Mouse (Mus musculus) neutrophil, adult 5-6 weeks (primary cell): ENCODE results near the gene 1810010H24Rik. TPM values are rescaled to one million over a fixed set of nuclear protein-coding genes. Genes with fewer than 3 reads are reported as not detected.
"Not testable (repeated sequence)": the region's sequence is repeated elsewhere in the genome, so short reads cannot be mapped to it uniquely, and the experiment has no call there.

Source experiments
- ATAC-seq: fragments of 151-379, 151-347 bp; 2 replicates; pipeline ENCODE4 v1.8.0; 2017; ENCODE audit warnings: mild to moderate bottlenecking, moderate TSS enrichment; ENCODE audit not compliant: insufficient number of reproducible peaks, poor library complexity, low FRiP score, severe bottlenecking; ENCODE audit errors: extremely low read depth
- total RNA-seq: library from RNA; stranded (forward); fragments of 200-1000 nt; gene quantifications from 2 replicates; pipeline ENCODE4 v1.2.3, GENCODE M21; 2017

1810010H24Rik gene
- total RNA-seq, 1 experiment from 2014 or later = 1.4 TPM

- ATAC-seq = no peak
Observed at GRCm38 (mm10) chr11:107011669-107012323, 13.7 kb upstream of the 1810010H24Rik start.

- peak; percentile 96 for ATAC-seq
Observed at GRCm38 (mm10) chr11:107012324-107013017, 13.0 kb upstream of the 1810010H24Rik start.

- no peak for ATAC-seq
Observed at GRCm38 (mm10) chr11:107014020-107014585, 11.4 kb upstream of the 1810010H24Rik start.

DNA sequence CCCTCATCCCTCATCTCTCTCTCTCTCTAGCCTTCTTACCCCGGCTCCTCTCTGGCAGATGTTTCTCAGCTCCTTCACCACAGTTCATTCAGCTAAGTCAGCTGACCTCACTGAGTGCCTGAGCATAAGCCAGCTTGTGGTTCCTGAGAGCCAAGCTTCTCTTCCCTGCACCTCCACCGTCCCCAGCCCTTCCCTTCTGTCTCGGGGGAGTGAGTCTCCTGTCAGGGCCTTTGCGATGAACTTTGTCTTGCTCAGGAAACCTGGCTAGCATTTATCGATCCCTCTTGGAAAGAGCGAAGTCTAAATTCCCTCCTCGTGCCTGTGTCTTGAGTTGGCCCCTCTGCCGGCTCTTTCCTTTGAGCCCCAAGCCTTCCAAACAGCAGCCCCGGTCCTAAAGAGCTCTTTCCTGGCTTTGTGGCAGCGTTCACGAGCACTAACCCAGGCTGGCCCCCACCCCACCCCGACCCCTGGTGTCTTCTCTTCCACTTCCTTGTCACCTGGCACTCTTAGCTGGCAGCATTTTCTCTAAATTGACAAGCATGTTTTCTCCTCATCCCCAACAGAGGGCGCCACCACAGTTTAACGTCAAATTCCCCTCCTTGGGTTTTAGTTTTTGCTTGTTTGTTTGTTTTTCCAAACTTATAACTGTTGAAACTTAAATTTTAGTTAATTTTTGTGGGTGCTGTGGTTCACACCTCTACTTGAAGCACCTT is 10.7 kb upstream of the 1810010H24Rik start:
- no peak for ATAC-seq

GRCm38 (mm10) chr11:107015535-107016187 is 9.8 kb upstream of the 1810010H24Rik start:
- not testable (repeated sequence) for ATAC-seq

- no peak for ATAC-seq
Observed at GRCm38 (mm10) chr11:107016893-107017292, 8.6 kb upstream of the 1810010H24Rik start.

DNA sequence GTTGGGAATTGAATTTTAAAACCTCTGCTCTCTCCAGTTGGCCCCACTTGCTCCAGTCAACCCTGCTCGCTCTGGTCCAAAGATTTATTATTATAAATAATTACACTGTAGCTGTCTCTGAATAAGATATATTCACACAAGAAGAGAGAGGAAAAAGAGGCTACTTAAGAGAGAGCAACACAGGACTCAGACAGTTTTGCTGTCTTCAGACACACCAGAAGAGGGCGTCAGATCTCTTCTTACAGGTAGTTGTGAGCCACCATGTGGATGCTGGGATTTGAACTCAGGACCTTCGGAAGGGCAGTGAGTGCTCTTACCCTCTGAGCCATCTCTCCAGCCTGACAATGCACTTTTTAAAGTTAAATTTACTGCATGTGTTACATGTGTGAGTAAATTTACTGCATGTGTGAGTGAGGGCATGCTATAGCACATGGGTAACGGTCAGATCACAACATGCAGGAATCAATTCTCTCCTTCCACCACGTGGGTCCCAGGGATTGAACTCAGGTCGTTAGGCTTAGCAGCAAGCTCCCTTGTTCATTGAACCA is 8.1 kb upstream of the 1810010H24Rik start:
- ATAC-seq = no peak

- peak; percentile 9; the same call in 1 of the 2 replicates for ATAC-seq
Observed at GRCm38 (mm10) chr11:107018606-107019005, 6.9 kb upstream of the 1810010H24Rik start.

- no peak for ATAC-seq
Observed at GRCm38 (mm10) chr11:107019318-107019717, 6.2 kb upstream of the 1810010H24Rik start.

DNA sequence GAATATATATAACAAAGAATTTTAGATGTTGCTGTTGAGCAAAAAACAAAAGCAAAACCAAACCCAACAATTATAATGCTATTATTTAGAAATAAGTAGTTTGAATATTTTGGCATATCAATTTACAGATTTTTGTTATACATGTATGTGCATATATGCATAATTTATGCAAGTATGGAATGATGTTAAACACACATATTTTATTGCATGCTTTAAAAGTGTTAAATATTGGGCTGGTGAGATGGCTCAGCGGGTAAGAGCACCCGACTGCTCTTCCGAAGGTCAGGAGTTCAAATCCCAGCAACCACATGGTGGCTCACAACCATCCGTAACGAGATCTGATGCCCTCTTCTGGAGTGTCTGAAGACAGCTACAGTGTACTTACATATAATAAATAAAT is 5.8 kb upstream of the 1810010H24Rik start:
- not testable (repeated sequence) for ATAC-seq

- ATAC-seq = no peak
Observed at GRCm38 (mm10) chr11:107022050-107022683, 3.3 kb upstream of the 1810010H24Rik start.

GRCm38 (mm10) chr11:107024406-107024805 is 1.1 kb upstream of the 1810010H24Rik start:
- no peak for ATAC-seq

DNA sequence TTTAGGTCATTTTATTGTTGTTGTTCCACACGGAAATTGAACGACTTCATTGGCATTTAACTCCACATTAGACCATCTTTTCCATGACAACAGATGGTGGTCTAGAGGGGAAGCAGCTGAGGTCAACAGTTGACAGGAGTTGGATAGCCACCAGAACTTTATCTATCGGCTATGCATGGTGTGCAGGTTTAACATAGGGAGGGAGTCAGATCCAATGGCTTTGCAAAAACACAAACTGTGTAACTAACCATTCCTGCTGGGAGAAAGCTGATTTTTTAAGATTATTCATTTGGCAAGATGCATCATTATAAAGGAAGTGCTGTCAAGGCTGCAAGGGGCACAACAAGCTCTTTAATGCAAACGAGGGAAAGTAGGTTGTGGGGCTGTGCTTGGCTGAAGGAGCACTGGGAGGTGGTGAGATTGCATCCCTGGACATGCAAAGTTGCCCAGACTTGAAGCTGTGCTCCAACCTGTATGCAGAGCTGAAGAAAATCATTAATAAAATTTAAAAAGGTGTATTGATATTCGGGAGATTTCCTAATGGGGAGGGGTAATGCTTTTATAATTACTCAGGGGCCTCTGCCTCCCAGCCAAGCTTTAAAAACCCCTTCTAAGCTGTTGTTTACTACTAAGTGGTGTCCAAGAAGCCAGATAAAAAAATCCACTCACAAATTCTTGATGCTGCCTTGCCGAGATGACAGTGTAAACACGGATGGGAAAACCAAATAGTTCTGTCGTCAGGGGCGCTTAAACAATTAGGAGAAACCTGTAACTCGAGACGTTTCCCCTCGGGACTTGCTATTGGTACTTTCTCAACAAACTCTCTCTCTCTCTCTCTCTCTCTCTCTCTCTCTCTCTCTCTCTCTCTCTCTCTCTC is 1.3 kb downstream of the 1810010H24Rik start:
- ATAC-seq = no peak

GRCm38 (mm10) chr11:107027431-107028274 is 2.2 kb downstream of the 1810010H24Rik start:
- peak; percentile 47 for ATAC-seq

GRCm38 (mm10) chr11:107028275-107028618 is 2.8 kb downstream of the 1810010H24Rik start:
- ATAC-seq = no peak

DNA sequence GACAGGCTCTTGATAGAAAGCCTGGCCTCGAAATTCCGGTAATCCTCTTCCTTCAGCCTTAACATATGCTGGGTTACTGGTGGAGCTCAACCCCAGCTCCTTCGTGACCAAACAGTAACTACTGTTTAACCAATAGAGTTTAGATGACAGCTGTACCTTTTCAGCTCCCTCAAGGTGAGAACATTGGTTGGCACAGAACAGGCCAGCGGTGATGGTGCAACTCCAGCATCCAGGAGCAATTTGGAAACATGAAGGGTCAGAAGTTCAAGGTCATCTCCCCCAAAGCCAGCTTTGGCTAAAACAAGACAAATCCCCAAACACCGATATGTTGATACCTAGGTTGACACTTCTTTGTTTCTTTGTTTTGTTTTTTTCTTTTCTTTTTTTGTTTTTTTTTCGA is 3.3 kb downstream of the 1810010H24Rik start:
- ATAC-seq = no peak

DNA sequence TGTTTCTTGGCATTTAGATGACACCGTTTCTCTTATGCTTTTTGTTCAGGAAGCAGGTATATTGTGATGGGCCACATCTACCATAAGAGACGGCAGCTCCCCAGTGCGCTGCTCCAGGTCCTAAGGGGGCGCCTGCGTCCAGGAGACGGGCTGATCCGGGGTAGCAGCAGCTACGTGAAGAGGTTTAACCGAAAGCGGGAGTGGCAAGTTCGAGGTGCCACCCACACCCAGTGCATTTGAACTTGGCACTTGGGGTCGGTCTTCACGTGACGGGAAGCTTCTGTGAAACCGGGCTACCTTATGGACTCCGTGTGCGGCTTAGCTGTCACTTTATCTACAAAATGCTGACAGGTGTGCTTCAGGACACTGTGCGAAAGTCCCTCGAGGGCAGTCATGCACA is 4.1 kb downstream of the 1810010H24Rik start:
- ATAC-seq = no peak
